In genomic region chr10:99679813-99680212, GRCm38 (mm10) we compare ENCODE assay signal across 24 mouse cellular contexts.
"Had no signal": no experiment of that assay in that cellular context is flagged by ENCODE, and none has a peak within 500 bp of the region (broad histone marks: within the 10 kb centered on the region; RNA-seq: fewer than 3 reads in every experiment).

No protein-coding gene starts in this region.

- ATAC-seq: forebrain, postnatal 0 days; hindbrain, embryonic 16.5 days; inflammation-experienced regulatory T-cells, adult 6 months; intestine, embryonic 15.5 days; intestine, postnatal 0 days had no signal

- H3K36me3 ChIP-seq: hindbrain, embryonic 10.5 days; hindbrain, embryonic 12.5 days; intestine, embryonic 15.5 days; limb, embryonic 10.5 days; limb, embryonic 12.5 days had no signal

- H3K27ac ChIP-seq: heart, adult 2 months; hindbrain, embryonic 10.5 days; hindbrain, embryonic 12.5 days; hindbrain, embryonic 14.5 days; intestine, embryonic 15.5 days; layer of hippocampus, adult 2 months; left cerebral cortex, adult 2 months; limb, embryonic 10.5 days; limb, embryonic 12.5 days had no signal

- H3K9me3 ChIP-seq: hindbrain, embryonic 10.5 days; hindbrain, embryonic 12.5 days; intestine, embryonic 15.5 days; limb, embryonic 10.5 days; limb, embryonic 12.5 days had no signal

- H3K9ac ChIP-seq: forebrain, postnatal 0 days; hindbrain, embryonic 12.5 days; hindbrain, embryonic 14.5 days; intestine, embryonic 15.5 days; limb, embryonic 12.5 days had no signal

- H3K27me3 ChIP-seq: hindbrain, embryonic 12.5 days; intestine, embryonic 15.5 days; limb, embryonic 12.5 days had no signal

- H3K4me3 ChIP-seq: heart, adult 2 months; hindbrain, embryonic 10.5 days; hindbrain, embryonic 12.5 days; intestine, embryonic 15.5 days; layer of hippocampus, adult 2 months; left cerebral cortex, adult 2 months; limb, embryonic 10.5 days; limb, embryonic 12.5 days had no signal

- DNase-seq: forebrain, postnatal 0 days; gastrocnemius, postnatal 14 days; gastrocnemius, postnatal 36 days; heart, adult 11 months; heart, adult 2 months; heart, postnatal 10 days; heart, postnatal 4 days; kidney, adult 18-20 months; kidney, adult 8-10 months; kidney, postnatal 10 days; kidney, postnatal 25 days; kidney, postnatal 4 days had no signal

- H3K4me2 ChIP-seq: heart, embryonic 11.5 days; hindbrain, embryonic 12.5 days; hindbrain, embryonic 14.5 days; intestine, embryonic 15.5 days; limb, embryonic 12.5 days had no signal

- H3K4me1 ChIP-seq: hindbrain, embryonic 12.5 days; intestine, embryonic 15.5 days; limb, embryonic 12.5 days had no signal
